Mouse (Mus musculus): ENCODE results near the gene Unc93b1. TPM values are rescaled to one million over a fixed set of nuclear protein-coding genes. Genes with fewer than 3 reads are reported as not detected.

Gene Unc93b1
- total RNA-seq, 2 experiments from 2014 or later: 13.9 to 20.7 TPM

GRCm38 (mm10) chr19:3912337-3913204 is 22.4 kb upstream of the Unc93b1 start, which contains the start of gene Ndufs8:
Gene Ndufs8 (minus strand): TSS chr19:3912774.
- peak; percentile 82 to 89 for DNase-seq (ENCODE audit: low spot score in 2 of 2)

- no peak for DNase-seq (ENCODE audit: low spot score in 2 of 2)
These were observed 21.3 kb upstream of the Unc93b1 start for GRCm38 (mm10) chr19:3913692-3914091.

- no peak for DNase-seq (ENCODE audit: low spot score in 2 of 2)
These were observed 20.5 kb upstream of the Unc93b1 start for GRCm38 (mm10) chr19:3914535-3914934.

- DNase-seq (ENCODE audit: low spot score in 2 of 2): no peak
These were observed 18.3 kb upstream of the Unc93b1 start for GRCm38 (mm10) chr19:3916727-3917126.

GRCm38 (mm10) chr19:3919928-3920327 is 15.1 kb upstream of the Unc93b1 start:
- DNase-seq (ENCODE audit: low spot score in 2 of 2): no peak

GRCm38 (mm10) chr19:3922661-3923371 is 12.2 kb upstream of the Unc93b1 start:
- DNase-seq (ENCODE audit: low spot score in 2 of 2): no peak

- DNase-seq (ENCODE audit: low spot score in 2 of 2): no peak
These were observed 11.4 kb upstream of the Unc93b1 start for GRCm38 (mm10) chr19:3923586-3923985.

- DNase-seq (ENCODE audit: low spot score in 2 of 2): no peak
These were observed 10.8 kb upstream of the Unc93b1 start for GRCm38 (mm10) chr19:3924190-3924589.

GRCm38 (mm10) chr19:3924868-3925267 is 10.1 kb upstream of the Unc93b1 start:
- no peak for DNase-seq (ENCODE audit: low spot score in 2 of 2)

GRCm38 (mm10) chr19:3925859-3926258 is 9.1 kb upstream of the Unc93b1 start:
- no peak for DNase-seq (ENCODE audit: low spot score in 2 of 2)

- no peak for DNase-seq (ENCODE audit: low spot score in 2 of 2)
These were observed 8.7 kb upstream of the Unc93b1 start for GRCm38 (mm10) chr19:3926279-3926678.

- DNase-seq (ENCODE audit: low spot score in 2 of 2): no peak
These were observed 8.3 kb upstream of the Unc93b1 start for GRCm38 (mm10) chr19:3926685-3927084.

GRCm38 (mm10) chr19:3927989-3928388 is 7.0 kb upstream of the Unc93b1 start:
- no peak for DNase-seq (ENCODE audit: low spot score in 2 of 2)

GRCm38 (mm10) chr19:3928779-3929178 is 6.2 kb upstream of the Unc93b1 start:
- DNase-seq (ENCODE audit: low spot score in 2 of 2): no peak

GRCm38 (mm10) chr19:3929211-3929941 is 5.6 kb upstream of the Unc93b1 start, which contains the start of gene Aldh3b1:
Gene Aldh3b1 (minus strand): TSS chr19:3929808.
- peak; percentile 74 to 80 for DNase-seq (ENCODE audit: low spot score in 2 of 2)

GRCm38 (mm10) chr19:3930262-3931057 is 4.5 kb upstream of the Unc93b1 start:
- no peak for DNase-seq (ENCODE audit: low spot score in 2 of 2)

GRCm38 (mm10) chr19:3931716-3932115 is 3.3 kb upstream of the Unc93b1 start:
- DNase-seq (ENCODE audit: low spot score in 2 of 2): no peak

- peak in 1 of 2 experiments; percentile 56 for DNase-seq (ENCODE audit: low spot score in 2 of 2)
These were observed 1.2 kb downstream of the Unc93b1 start for GRCm38 (mm10) chr19:3935896-3936850.

GRCm38 (mm10) chr19:3942315-3942714 is 7.3 kb downstream of the Unc93b1 start:
- no peak for DNase-seq (ENCODE audit: low spot score in 2 of 2)

All from layer of hippocampus, postnatal 10 days (tissue).